Mouse (Mus musculus) heart, embryonic 13.5 days (tissue): ENCODE measurements around the gene Nbr1. TPM values are rescaled to one million over a fixed set of nuclear protein-coding genes. Genes with fewer than 3 reads are reported as not detected.
A peak's percentile ranks its signal among the peaks of the same experiment; 100 is the strongest.
"Not testable (repeated sequence)": the region's sequence is repeated elsewhere in the genome, so short reads cannot be mapped to it uniquely, and the experiment has no call there.

Experiments
- ATAC-seq: fragments of 200-750 bp; cut with Nextera tagmentation; 2 replicates; pipeline ENCODE4 v1.8.0; 2017; ENCODE audit warnings: moderate TSS enrichment; ENCODE audit not compliant: insufficient number of reproducible peaks, low FRiP score, low TSS enrichment; ENCODE audit errors: extremely low read depth
- H3K27ac ChIP-seq: fragments of 300-500 bp; sonication (generic); replicated peaks from 2 replicates; pipeline ENCODE4 v1.5.1; 2015; ENCODE audit warnings: moderate library complexity, mild to moderate bottlenecking, inconsistent platforms
- H3K27me3 ChIP-seq: fragments of 300-500 bp; sonication (generic); replicated peaks from 2 replicates; pipeline ENCODE4 v1.6.1; 2015; ENCODE audit warnings: mild to moderate bottlenecking, inconsistent platforms
- H3K36me3 ChIP-seq: fragments of 300-500 bp; sonication (generic); 2 replicates; pipeline ENCODE4 v1.6.1; 2015; ENCODE audit warnings: mild to moderate bottlenecking, inconsistent platforms
- H3K4me1 ChIP-seq: fragments of 300-500 bp; sonication (generic); 2 replicates; pipeline ENCODE4 v1.6.1; 2015; ENCODE audit warnings: inconsistent platforms
- H3K4me2 ChIP-seq: fragments of 300-500 bp; sonication (generic); 2 replicates; pipeline ENCODE4 v1.6.1; 2015; ENCODE audit warnings: inconsistent platforms, mild to moderate bottlenecking, moderate library complexity
- H3K4me3 ChIP-seq: fragments of 300-500 bp; sonication (generic); 2 replicates; pipeline ENCODE4 v1.5.1; 2015; ENCODE audit warnings: moderate library complexity, mild to moderate bottlenecking, inconsistent platforms
- H3K9ac ChIP-seq: fragments of 300-500 bp; sonication (generic); 2 replicates; pipeline ENCODE4 v1.6.1; 2015; ENCODE audit warnings: inconsistent platforms, mild to moderate bottlenecking, moderate library complexity
- H3K9me3 ChIP-seq: fragments of 300-500 bp; sonication (generic); 2 replicates; pipeline ENCODE4 v1.6.1; 2016; ENCODE audit warnings: inconsistent platforms
- WGBS: fragments of 180-500 bp; shearing (Covaris S2); methylation state at CpG from one replicate; pipeline ENCODE4 v1.1.7; 2015; ENCODE audit warnings: mixed read lengths; 5-methylcytosine and 5-hydroxymethylcytosine counted together
- polyA plus RNA-seq: library from polyadenylated mRNA; unstranded; fragments of >200 nt; fragmentation: Nextera tagmentation; extraction: Ambion mirVana; gene quantifications from 2 replicates; pipeline ENCODE4 v1.2.1, GENCODE M21; 2015

Nbr1 gene
- polyA plus RNA-seq, 1 experiment from 2014 or later: 54.9 TPM

GRCm38 (mm10) chr11:101583205-101583604, 31.3 kb downstream of the Nbr1 start:
- H3K4me1 ChIP-seq: peaks cover 8% of the 10 kb centered on the region
- no peak overlapping the region for H3K4me3 ChIP-seq
- ATAC-seq: no peak
- no peaks in the 10 kb centered on the region for H3K9me3 ChIP-seq
- no peak overlapping the region for H3K27ac ChIP-seq
- 87% methylated on average over 2 of the region's 2 CpGs for WGBS
- peaks cover 48% of the 10 kb centered on the region for H3K36me3 ChIP-seq
- no peak overlapping the region for H3K9ac ChIP-seq
- no peaks in the 10 kb centered on the region for H3K27me3 ChIP-seq
- no peak overlapping the region for H3K4me2 ChIP-seq

GRCm38 (mm10) chr11:101585031-101585430, 33.1 kb downstream of the Nbr1 start:
- H3K9me3 ChIP-seq, H3K27me3 ChIP-seq, ATAC-seq, H3K4me3 ChIP-seq, H3K9ac ChIP-seq, H3K4me1 ChIP-seq, H3K4me2 ChIP-seq, H3K27ac ChIP-seq: not testable (repeated sequence)
- peaks cover 30% of the 10 kb centered on the region for H3K36me3 ChIP-seq
- WGBS: 91% methylated on average over 1 of the region's 1 CpGs

GRCm38 (mm10) chr11:101585805-101586204, 33.9 kb downstream of the Nbr1 start:
- Histone ChIP-seq H3K4me2 (no peak overlapping the region), H3K27ac (no peak overlapping the region), H3K9ac (no peak overlapping the region), H3K9me3 (no peaks in the 10 kb centered on the region), H3K27me3 (no peaks in the 10 kb centered on the region), H3K4me1 (peaks cover 8% of the 10 kb centered on the region), H3K4me3 (no peak overlapping the region), H3K36me3 (peaks cover 23% of the 10 kb centered on the region)
- WGBS: 64% methylated on average over 4 of the region's 4 CpGs
- ATAC-seq: no peak

- H3K4me3 ChIP-seq: no peak overlapping the region
- no peak overlapping the region for H3K27ac ChIP-seq
- no peak for ATAC-seq
- 85% methylated on average over 10 of the region's 10 CpGs for WGBS
- H3K4me2 ChIP-seq: no peak overlapping the region
- H3K9ac ChIP-seq: no peak overlapping the region
- peaks cover 16% of the 10 kb centered on the region for H3K36me3 ChIP-seq
- H3K27me3 ChIP-seq: no peaks in the 10 kb centered on the region
- no peaks in the 10 kb centered on the region for H3K4me1 ChIP-seq
- no peaks in the 10 kb centered on the region for H3K9me3 ChIP-seq
Observed at GRCm38 (mm10) chr11:101587676-101588075, 35.7 kb downstream of the Nbr1 start.

- no peak overlapping the region for H3K27ac ChIP-seq
- H3K4me2 ChIP-seq: no peak overlapping the region
- H3K27me3 ChIP-seq: no peaks in the 10 kb centered on the region
- H3K9ac ChIP-seq: no peak overlapping the region
- H3K4me1 ChIP-seq: no peaks in the 10 kb centered on the region
- H3K36me3 ChIP-seq: peaks cover 16% of the 10 kb centered on the region
- WGBS: 83% methylated on average over 7 of the region's 7 CpGs
- H3K9me3 ChIP-seq: no peaks in the 10 kb centered on the region
- no peak overlapping the region for H3K4me3 ChIP-seq
- ATAC-seq: no peak
Observed at GRCm38 (mm10) chr11:101588868-101589267, 36.9 kb downstream of the Nbr1 start.

GRCm38 (mm10) chr11:101589444-101589843, 37.5 kb downstream of the Nbr1 start:
- WGBS: 26% methylated on average over 5 of the region's 5 CpGs
- no peak overlapping the region for H3K9ac ChIP-seq
- no peak overlapping the region for H3K4me2 ChIP-seq
- ATAC-seq: no peak
- H3K4me3 ChIP-seq: no peak overlapping the region
- no peaks in the 10 kb centered on the region for H3K9me3 ChIP-seq
- peaks cover 16% of the 10 kb centered on the region for H3K36me3 ChIP-seq
- H3K4me1 ChIP-seq: no peaks in the 10 kb centered on the region
- no peaks in the 10 kb centered on the region for H3K27me3 ChIP-seq
- no peak overlapping the region for H3K27ac ChIP-seq

GRCm38 (mm10) chr11:101589989-101590624, 38.2 kb downstream of the Nbr1 start:
- no peak overlapping the region for H3K4me3 ChIP-seq
- H3K4me2 ChIP-seq: no peak overlapping the region
- 71% methylated on average over 12 of the region's 12 CpGs for WGBS
- no peaks in the 10 kb centered on the region for H3K4me1 ChIP-seq
- no peak for ATAC-seq
- H3K27ac ChIP-seq: no peak overlapping the region
- H3K36me3 ChIP-seq: peaks cover 16% of the 10 kb centered on the region
- H3K9ac ChIP-seq: no peak overlapping the region
- H3K9me3 ChIP-seq: no peaks in the 10 kb centered on the region
- H3K27me3 ChIP-seq: no peaks in the 10 kb centered on the region

- no peaks in the 10 kb centered on the region for H3K36me3 ChIP-seq
- no peaks in the 10 kb centered on the region for H3K4me1 ChIP-seq
- WGBS: 71% methylated on average over 6 of the region's 6 CpGs
- no peaks in the 10 kb centered on the region for H3K9me3 ChIP-seq
- H3K4me3 ChIP-seq: no peak within 1 kb of the TSS
- H3K27ac ChIP-seq: no peak within 1 kb of the TSS
- ATAC-seq: no peak
- H3K27me3 ChIP-seq: peaks cover 18% of the 10 kb centered on the region; the same call in 1 of the 2 replicates
- no peak within 1 kb of the TSS for H3K9ac ChIP-seq
- no peak within 1 kb of the TSS for H3K4me2 ChIP-seq
Observed at GRCm38 (mm10) chr11:101599156-101599555, 47.2 kb downstream of the Nbr1 start, which contains the start of gene Gm11634. Gm11634 (minus strand) TSS chr11:101599256.

- H3K4me2 ChIP-seq: no peak overlapping the region
- peaks cover 18% of the 10 kb centered on the region; the same call in 1 of the 2 replicates for H3K27me3 ChIP-seq
- no peaks in the 10 kb centered on the region for H3K9me3 ChIP-seq
- no peak for ATAC-seq
- H3K9ac ChIP-seq: no peak overlapping the region
- H3K4me1 ChIP-seq: no peaks in the 10 kb centered on the region; the same call in 1 of the 2 replicates
- no peaks in the 10 kb centered on the region for H3K36me3 ChIP-seq
- no peak overlapping the region for H3K27ac ChIP-seq
- H3K4me3 ChIP-seq: no peak overlapping the region
- 11% methylated on average over 3 of the region's 3 CpGs for WGBS
Observed at GRCm38 (mm10) chr11:101602491-101602890, 50.5 kb downstream of the Nbr1 start.

- H3K9me3 ChIP-seq: no peaks in the 10 kb centered on the region
- H3K27me3 ChIP-seq: peaks cover 13% of the 10 kb centered on the region; the same call in 1 of the 2 replicates
- no peak for ATAC-seq
- peak overlapping the region; percentile 42 for H3K4me3 ChIP-seq
- H3K4me1 ChIP-seq: no peaks in the 10 kb centered on the region; the same call in 1 of the 2 replicates
- H3K27ac ChIP-seq: no peak overlapping the region
- no peak overlapping the region for H3K9ac ChIP-seq
- WGBS: 5% methylated on average over 3 of the region's 3 CpGs
- peak overlapping the region; percentile 63 for H3K4me2 ChIP-seq
- no peaks in the 10 kb centered on the region for H3K36me3 ChIP-seq
Observed at GRCm38 (mm10) chr11:101604116-101604515, 52.2 kb downstream of the Nbr1 start.

GRCm38 (mm10) chr11:101604531-101605453, 52.8 kb downstream of the Nbr1 start:
- not testable (repeated sequence) for H3K4me1 ChIP-seq, H3K9me3 ChIP-seq, ATAC-seq, H3K27me3 ChIP-seq, H3K36me3 ChIP-seq
- 1% methylated on average over 30 of the region's 30 CpGs for WGBS
- peak overlapping the region; percentile 63 for H3K4me2 ChIP-seq
- peak overlapping the region; percentile 42 for H3K4me3 ChIP-seq
- H3K9ac ChIP-seq: peak overlapping the region; percentile 73
- peak overlapping the region; percentile 55 for H3K27ac ChIP-seq
